Mouse (Mus musculus) lung, postnatal 0 days (tissue): ENCODE results near the gene Mmel1. TPM values are rescaled to one million over a fixed set of nuclear protein-coding genes. Genes with fewer than 3 reads are reported as not detected.

Source experiments
- ATAC-seq: fragments of 200-750 bp; cut with Nextera tagmentation; 2 replicates; pipeline ENCODE4 v1.8.0; 2017; ENCODE audit warnings: moderate library complexity
- DNase-seq: peaks from one replicate; pipeline ENCODE4 v3.0.0-alpha.2; 2016; ENCODE audit warnings: low spot score
- H3K27ac ChIP-seq: fragments of 300-500 bp; sonication (generic); 2 replicates; pipeline ENCODE4 v1.5.1; 2014; ENCODE audit warnings: antibody characterized with exemption, mild to moderate bottlenecking, low read length, mixed read lengths
- H3K27me3 ChIP-seq: fragments of 300-500 bp; sonication (generic); replicated peaks from 2 replicates; pipeline ENCODE4 v1.6.1; 2014; ENCODE audit warnings: low read length, mixed read lengths; ENCODE audit not compliant: insufficient read depth
- H3K36me3 ChIP-seq: fragments of 300-500 bp; sonication (generic); 2 replicates; pipeline ENCODE4 v1.6.1; 2014; ENCODE audit warnings: low read length, mixed read lengths; ENCODE audit not compliant: insufficient read depth
- H3K4me1 ChIP-seq: fragments of 300-500 bp; sonication (generic); 2 replicates; pipeline ENCODE4 v1.6.1; 2014; ENCODE audit warnings: antibody characterized with exemption, low read depth, low read length, mixed read lengths; ENCODE audit not compliant: insufficient read depth
- H3K4me2 ChIP-seq: fragments of 300-500 bp; sonication (generic); replicated peaks from 2 replicates; pipeline ENCODE4 v1.6.1; 2014; ENCODE audit warnings: low read depth, mild to moderate bottlenecking, low read length, moderate library complexity, mixed read lengths
- H3K4me3 ChIP-seq: fragments of 300-500 bp; sonication (generic); 2 replicates; pipeline ENCODE4 v1.5.1; 2014; ENCODE audit warnings: low read depth, low read length
- H3K9ac ChIP-seq: fragments of 300-500 bp; sonication (generic); replicated peaks from 2 replicates; pipeline ENCODE4 v1.6.1; 2014; ENCODE audit warnings: low read depth, mild to moderate bottlenecking
- H3K9me3 ChIP-seq: fragments of 300-500 bp; sonication (generic); 2 replicates; pipeline ENCODE4 v1.6.1; 2016; ENCODE audit warnings: low read length, mixed read lengths
- CTCF ChIP-seq: IDR thresholded peaks from 2 replicates; pipeline ENCODE4 v1.5.1; 2016; ENCODE audit warnings: antibody characterized with exemption, mild to moderate bottlenecking
- EP300 ChIP-seq: IDR thresholded peaks from 2 replicates; pipeline ENCODE4 v1.6.1; 2016; ENCODE audit warnings: antibody characterized with exemption, mild to moderate bottlenecking, control low read depth
- WGBS: fragments of 180-500 bp; shearing (Covaris S2); extraction: QIAGEN DNeasy Blood & Tissue Kit; methylation state at CpG from one replicate; pipeline ENCODE4 v1.1.7; 2014; 5-methylcytosine and 5-hydroxymethylcytosine counted together
- polyA plus RNA-seq: library from polyadenylated mRNA; unstranded; fragments of >200 nt; fragmentation: Nextera tagmentation; extraction: Ambion mirVana; gene quantifications from 2 replicates; pipeline ENCODE4 v1.2.1, GENCODE M21; 2015

Mmel1 gene
- polyA plus RNA-seq, 1 experiment from 2014 or later: 0.06 TPM

- Histone ChIP-seq H3K27ac (0 out of 2 replicates have a peak within 1 kb of the TSS, but pooled peaks have one; percentile 16), H3K4me2 (peak within 1 kb of the TSS; percentile 86), H3K27me3 (no peaks in the 10 kb centered on the region), H3K4me3 (peak within 1 kb of the TSS; percentile 46), H3K4me1 (peaks cover 8% of the 10 kb centered on the region; the same call in 1 of the 2 replicates), H3K9ac (peak within 1 kb of the TSS; percentile 32), H3K36me3 (no peaks in the 10 kb centered on the region), H3K9me3 (no peaks in the 10 kb centered on the region)
- peak; percentile 98 for ATAC-seq
- 1% methylated on average over 43 of the region's 43 CpGs for WGBS
- TF ChIP-seq CTCF: no peak
- no peak for TF ChIP-seq EP300
- DNase-seq: peak; percentile 92
These were observed 29.4 kb downstream of the Mmel1 start, which contains the start of gene Fam213b for GRCm38 (mm10) chr4:154898506-154899446. TSS of gene Fam213b (minus strand) at chr4:154899135.

GRCm38 (mm10) chr4:154902371-154902770 is 33.0 kb downstream of the Mmel1 start:
- Histone ChIP-seq H3K9me3 (no peaks in the 10 kb centered on the region), H3K4me2 (no peak overlapping the region), H3K36me3 (no peaks in the 10 kb centered on the region), H3K4me3 (no peak overlapping the region), H3K9ac (no peak overlapping the region), H3K27me3 (no peaks in the 10 kb centered on the region), H3K4me1 (peaks cover 8% of the 10 kb centered on the region; the same call in 1 of the 2 replicates), H3K27ac (no peak overlapping the region)
- TF ChIP-seq CTCF (no peak), EP300 (no peak)
- WGBS: 88% methylated on average over 2 of the region's 2 CpGs
- ATAC-seq (no peak), DNase-seq (no peak)

- DNase-seq (peak; percentile 94), ATAC-seq (peak; percentile 95)
- no peak for TF ChIP-seq EP300
- no peak for TF ChIP-seq CTCF
- Histone ChIP-seq H3K9ac (no peak overlapping the region), H3K27me3 (no peaks in the 10 kb centered on the region), H3K4me3 (peak overlapping the region; percentile 8; the same call in 1 of the 2 replicates), H3K4me1 (0 out of 2 replicates have a peak, but pooled peaks cover 4% of the 10 kb centered on the region), H3K27ac (no peak overlapping the region), H3K9me3 (no peaks in the 10 kb centered on the region), H3K4me2 (peak overlapping the region; percentile 56), H3K36me3 (no peaks in the 10 kb centered on the region)
- 2% methylated on average over 16 of the region's 16 CpGs for WGBS
These were observed 35.0 kb downstream of the Mmel1 start for GRCm38 (mm10) chr4:154904185-154905071.

GRCm38 (mm10) chr4:154907833-154908232 is 38.4 kb downstream of the Mmel1 start:
- peaks cover 13% of the 10 kb centered on the region; the same call in 1 of the 2 replicates for H3K4me1 ChIP-seq
- no peak overlapping the region for H3K4me3 ChIP-seq
- H3K9me3 ChIP-seq: no peaks in the 10 kb centered on the region
- no peaks in the 10 kb centered on the region for H3K27me3 ChIP-seq
- H3K36me3 ChIP-seq: no peaks in the 10 kb centered on the region
- DNase-seq (peak; percentile 93), ATAC-seq (peak; percentile 79)
- H3K9ac ChIP-seq: no peak overlapping the region
- TF ChIP-seq CTCF (peak; percentile 88), EP300 (no peak)
- 0 out of 2 replicates have a peak overlapping the region, but pooled peaks have one; percentile 47 for H3K27ac ChIP-seq
- WGBS: 35% methylated on average over 17 of the region's 17 CpGs
- peak overlapping the region; percentile 35 for H3K4me2 ChIP-seq

GRCm38 (mm10) chr4:154908490-154908889 is 39.1 kb downstream of the Mmel1 start:
- no peaks in the 10 kb centered on the region for H3K9me3 ChIP-seq
- ATAC-seq: no peak
- no peak overlapping the region for H3K4me3 ChIP-seq
- no peak overlapping the region for H3K9ac ChIP-seq
- H3K27me3 ChIP-seq: no peaks in the 10 kb centered on the region
- H3K27ac ChIP-seq: no peak overlapping the region
- TF ChIP-seq CTCF: no peak
- TF ChIP-seq EP300: no peak
- no peak for DNase-seq
- H3K4me2 ChIP-seq: no peak overlapping the region
- 82% methylated on average over 5 of the region's 5 CpGs for WGBS
- H3K4me1 ChIP-seq: peaks cover 13% of the 10 kb centered on the region; the same call in 1 of the 2 replicates
- no peaks in the 10 kb centered on the region for H3K36me3 ChIP-seq
